Mouse (Mus musculus): ENCODE data around the gene Jazf1. TPM values are rescaled to one million over a fixed set of nuclear protein-coding genes. Genes with fewer than 3 reads are reported as not detected.
A peak's percentile ranks its signal among the peaks of the same experiment; 100 is the strongest.

The Jazf1 gene
- polyA plus RNA-seq, 1 experiment from 2014 or later = 2.2 TPM

GRCm38 (mm10) chr6:52916836-52917376 is 151.5 kb downstream of the Jazf1 start:
- Histone ChIP-seq H3K27me3 (ENCODE audit: low read depth, poor library complexity, severe bottlenecking) (peaks cover 67% of the 10 kb centered on the region), H3K4me3 (no peak overlapping the region), H3K9me3 (replicated peaks) (no peaks in the 10 kb centered on the region), H3K36me3 (no peaks in the 10 kb centered on the region), H3K4me1 (peaks cover 14% of the 10 kb centered on the region), H3K27ac (no peak overlapping the region)
- 83% methylated on average over 3 of the region's 3 CpGs for WGBS
- DNase-seq (ENCODE audit: low spot score) = no peak

- DNase-seq (ENCODE audit: low spot score) = no peak
- 67% methylated on average over 2 of the region's 2 CpGs for WGBS
- peaks cover 20% of the 10 kb centered on the region for H3K4me1 ChIP-seq
- no peaks in the 10 kb centered on the region for H3K9me3 ChIP-seq (replicated peaks)
- no peak overlapping the region for H3K27ac ChIP-seq
- H3K36me3 ChIP-seq = no peaks in the 10 kb centered on the region
- H3K27me3 ChIP-seq (ENCODE audit: low read depth, poor library complexity, severe bottlenecking) = peaks cover 57% of the 10 kb centered on the region
- H3K4me3 ChIP-seq = no peak overlapping the region
Measured at GRCm38 (mm10) chr6:52914921-52915320, 153.5 kb downstream of the Jazf1 start.

- H3K27me3 ChIP-seq (ENCODE audit: low read depth, poor library complexity, severe bottlenecking) = peaks cover 45% of the 10 kb centered on the region
- 0 out of 2 replicates have a peak overlapping the region, but pooled peaks have one; percentile 12 for H3K27ac ChIP-seq
- DNase-seq (ENCODE audit: low spot score) = no peak
- H3K4me1 ChIP-seq = peaks cover 18% of the 10 kb centered on the region
- 86% methylated on average over 5 of the region's 5 CpGs for WGBS
- H3K9me3 ChIP-seq (replicated peaks) = no peaks in the 10 kb centered on the region
- H3K4me3 ChIP-seq = no peak overlapping the region
- no peaks in the 10 kb centered on the region for H3K36me3 ChIP-seq
Measured at GRCm38 (mm10) chr6:52912143-52912918, 156.1 kb downstream of the Jazf1 start.

GRCm38 (mm10) chr6:52906801-52907200 is 161.6 kb downstream of the Jazf1 start:
- Histone ChIP-seq H3K9me3 (replicated peaks) (no peaks in the 10 kb centered on the region), H3K27me3 (ENCODE audit: low read depth, poor library complexity, severe bottlenecking) (0 out of 2 replicates have a peak, but pooled peaks cover 13% of the 10 kb centered on the region), H3K27ac (no peak overlapping the region), H3K4me3 (no peak overlapping the region), H3K36me3 (no peaks in the 10 kb centered on the region), H3K4me1 (peaks cover 17% of the 10 kb centered on the region)
- DNase-seq (ENCODE audit: low spot score) = no peak
- 86% methylated on average over 5 of the region's 5 CpGs for WGBS

GRCm38 (mm10) chr6:52905100-52905499 is 163.3 kb downstream of the Jazf1 start:
- Histone ChIP-seq H3K4me1 (peaks cover 11% of the 10 kb centered on the region), H3K36me3 (no peaks in the 10 kb centered on the region), H3K9me3 (replicated peaks) (no peaks in the 10 kb centered on the region), H3K27ac (0 out of 2 replicates have a peak overlapping the region, but pooled peaks have one; percentile 10), H3K27me3 (ENCODE audit: low read depth, poor library complexity, severe bottlenecking) (0 out of 2 replicates have a peak, but pooled peaks cover 25% of the 10 kb centered on the region), H3K4me3 (no peak overlapping the region)
- no peak for DNase-seq (ENCODE audit: low spot score)
- 92% methylated on average over 3 of the region's 3 CpGs for WGBS

- WGBS = 84% methylated on average over 4 of the region's 4 CpGs
- DNase-seq (ENCODE audit: low spot score) = no peak
- H3K27me3 ChIP-seq (ENCODE audit: low read depth, poor library complexity, severe bottlenecking) = 0 out of 2 replicates have a peak, but pooled peaks cover 25% of the 10 kb centered on the region
- no peak overlapping the region for H3K4me3 ChIP-seq
- no peaks in the 10 kb centered on the region for H3K9me3 ChIP-seq (replicated peaks)
- no peaks in the 10 kb centered on the region for H3K36me3 ChIP-seq
- no peak overlapping the region for H3K27ac ChIP-seq
- H3K4me1 ChIP-seq = peaks cover 9% of the 10 kb centered on the region; the same call in 1 of the 2 replicates
Measured at GRCm38 (mm10) chr6:52903226-52903960, 165.0 kb downstream of the Jazf1 start.

- H3K36me3 ChIP-seq = no peaks in the 10 kb centered on the region
- no peak overlapping the region for H3K27ac ChIP-seq
- WGBS = 83% methylated on average over 3 of the region's 3 CpGs
- H3K4me1 ChIP-seq = peaks cover 12% of the 10 kb centered on the region
- no peaks in the 10 kb centered on the region for H3K9me3 ChIP-seq (replicated peaks)
- H3K4me3 ChIP-seq = no peak overlapping the region
- no peak for DNase-seq (ENCODE audit: low spot score)
- 0 out of 2 replicates have a peak, but pooled peaks cover 14% of the 10 kb centered on the region for H3K27me3 ChIP-seq (ENCODE audit: low read depth, poor library complexity, severe bottlenecking)
Measured at GRCm38 (mm10) chr6:52899574-52900245, 168.7 kb downstream of the Jazf1 start.

GRCm38 (mm10) chr6:52895075-52895474 is 173.4 kb downstream of the Jazf1 start:
- WGBS = 89% methylated on average over 4 of the region's 4 CpGs
- no peak for DNase-seq (ENCODE audit: low spot score)
- no peaks in the 10 kb centered on the region for H3K9me3 ChIP-seq (replicated peaks)
- H3K27ac ChIP-seq = no peak overlapping the region; the same call in 1 of the 2 replicates
- H3K27me3 ChIP-seq (ENCODE audit: low read depth, poor library complexity, severe bottlenecking) = no peaks in the 10 kb centered on the region
- H3K36me3 ChIP-seq = no peaks in the 10 kb centered on the region
- no peak overlapping the region for H3K4me3 ChIP-seq
- peaks cover 34% of the 10 kb centered on the region for H3K4me1 ChIP-seq

- no peak for DNase-seq (ENCODE audit: low spot score)
- 85% methylated on average over 13 of the region's 13 CpGs for WGBS
Measured at GRCm38 (mm10) chr6:52894501-52894823, 174.0 kb downstream of the Jazf1 start.

GRCm38 (mm10) chr6:52893811-52894500 is 174.5 kb downstream of the Jazf1 start:
- WGBS = 65% methylated on average over 9 of the region's 9 CpGs
- Histone ChIP-seq H3K27me3 (ENCODE audit: low read depth, poor library complexity, severe bottlenecking) (no peaks in the 10 kb centered on the region), H3K27ac (no peak overlapping the region), H3K36me3 (no peaks in the 10 kb centered on the region), H3K4me3 (no peak overlapping the region), H3K4me1 (peaks cover 44% of the 10 kb centered on the region), H3K9me3 (replicated peaks) (no peaks in the 10 kb centered on the region)
- DNase-seq (ENCODE audit: low spot score) = no peak

More at GRCm38 (mm10) chr6:52894501-52894823, 174.0 kb downstream of the Jazf1 start:
- no peak overlapping the region for H3K4me3 ChIP-seq
- H3K4me1 ChIP-seq = peaks cover 39% of the 10 kb centered on the region
- H3K36me3 ChIP-seq = no peaks in the 10 kb centered on the region
- H3K27ac ChIP-seq = no peak overlapping the region; the same call in 1 of the 2 replicates
- no peaks in the 10 kb centered on the region for H3K27me3 ChIP-seq (ENCODE audit: low read depth, poor library complexity, severe bottlenecking)
- H3K9me3 ChIP-seq (replicated peaks) = no peaks in the 10 kb centered on the region

- Histone ChIP-seq H3K9me3 (replicated peaks) (no peaks in the 10 kb centered on the region), H3K4me1 (peaks cover 54% of the 10 kb centered on the region), H3K27ac (0 out of 2 replicates have a peak overlapping the region, but pooled peaks have one; percentile 36), H3K27me3 (ENCODE audit: low read depth, poor library complexity, severe bottlenecking) (no peaks in the 10 kb centered on the region), H3K36me3 (no peaks in the 10 kb centered on the region), H3K4me3 (no peak overlapping the region)
- no peak for DNase-seq (ENCODE audit: low spot score)
- 79% methylated on average over 3 of the region's 3 CpGs for WGBS
Measured at GRCm38 (mm10) chr6:52892978-52893377, 175.5 kb downstream of the Jazf1 start.

Measured in limb, embryonic 10.5 days (tissue).